Mouse (Mus musculus): Measurements from ENCODE around the gene Chd2. TPM values are rescaled to one million over a fixed set of nuclear protein-coding genes. Genes with fewer than 3 reads are reported as not detected.

Chd2 gene
- polyA plus RNA-seq, 1 experiment from 2014 or later = 26.2 TPM

DNA sequence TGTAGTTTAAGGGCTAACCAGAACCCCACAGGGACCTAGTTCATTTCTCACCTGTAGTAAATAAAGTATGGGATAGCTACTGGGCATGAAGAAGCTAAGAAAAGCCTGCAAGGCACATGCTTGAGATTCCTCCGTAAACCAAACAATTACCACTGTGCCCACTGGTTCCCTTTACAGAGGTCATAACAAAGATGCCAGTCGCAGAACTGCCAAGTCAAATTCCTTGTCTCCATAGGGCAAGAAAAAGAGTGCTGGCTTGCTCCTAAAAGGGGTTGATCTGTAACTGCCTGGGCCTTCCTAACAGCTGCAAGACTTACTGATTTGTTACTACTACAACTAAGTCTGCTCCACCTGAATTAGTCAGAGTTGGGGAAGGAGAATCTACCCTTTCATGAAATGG is 32.9 kb downstream of the Chd2 start:
- Histone ChIP-seq H3K9me3 (replicated peaks) (no peaks in the 10 kb centered on the region), H3K9ac (no peak overlapping the region), H3K36me3 (peaks cover 100% of the 10 kb centered on the region), H3K27me3 (replicated peaks) (no peaks in the 10 kb centered on the region), H3K4me3 (no peak overlapping the region), H3K4me1 (no peaks in the 10 kb centered on the region), H3K27ac (no peak overlapping the region), H3K4me2 (no peak overlapping the region)
- 87% methylated on average over 2 of the region's 2 CpGs for WGBS (ENCODE audit: insufficient replicate concordance)
- ATAC-seq = no peak

DNA sequence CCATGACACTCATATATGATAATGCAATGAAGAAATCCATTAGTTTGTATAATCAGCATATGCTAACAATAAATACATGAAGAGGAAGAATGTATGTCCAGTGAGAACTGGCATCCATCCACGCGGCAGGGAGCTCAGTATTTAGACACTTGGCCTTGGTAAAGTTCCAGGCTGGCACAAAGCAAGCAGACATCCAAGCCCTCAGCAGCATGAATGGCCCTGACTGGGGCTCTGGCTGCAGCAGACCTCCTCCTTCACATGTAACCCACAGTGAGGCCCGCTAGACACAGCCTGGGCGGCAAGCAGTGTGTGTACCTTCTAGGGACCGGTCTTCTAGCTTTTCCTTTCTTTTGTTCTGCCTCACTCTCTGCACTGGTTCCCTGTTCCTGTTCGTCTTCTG is 34.1 kb downstream of the Chd2 start:
- H3K4me1 ChIP-seq = no peaks in the 10 kb centered on the region
- H3K9ac ChIP-seq = no peak overlapping the region
- no peaks in the 10 kb centered on the region for H3K27me3 ChIP-seq (replicated peaks)
- no peaks in the 10 kb centered on the region for H3K9me3 ChIP-seq (replicated peaks)
- H3K4me3 ChIP-seq = no peak overlapping the region
- WGBS (ENCODE audit: insufficient replicate concordance) = 94% methylated on average over 6 of the region's 6 CpGs
- H3K36me3 ChIP-seq = peaks cover 98% of the 10 kb centered on the region
- no peak overlapping the region for H3K4me2 ChIP-seq
- no peak overlapping the region for H3K27ac ChIP-seq
- no peak for ATAC-seq

DNA sequence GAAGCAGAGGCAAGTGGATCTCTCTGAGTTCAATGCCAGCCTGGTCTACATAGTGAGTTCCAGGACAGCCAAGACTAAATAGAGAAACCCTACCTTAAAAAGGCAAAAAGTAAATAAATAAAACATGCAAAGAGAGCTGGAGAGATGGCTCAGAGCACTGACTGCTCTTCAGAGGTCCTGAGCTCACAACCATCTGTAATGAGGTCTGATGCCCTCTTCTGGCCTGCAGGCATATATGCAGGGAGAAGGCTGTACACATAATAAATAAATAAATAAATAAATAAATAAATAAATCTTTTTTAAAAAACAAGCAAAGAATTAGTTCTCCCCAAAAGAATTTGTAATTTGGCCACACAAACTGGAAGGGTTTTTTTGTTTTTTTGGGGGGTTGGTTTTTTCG is 34.8 kb downstream of the Chd2 start:
- ATAC-seq = no peak
- Histone ChIP-seq H3K4me3 (no peak overlapping the region), H3K4me2 (no peak overlapping the region), H3K27ac (no peak overlapping the region), H3K27me3 (replicated peaks) (no peaks in the 10 kb centered on the region), H3K9ac (no peak overlapping the region), H3K9me3 (replicated peaks) (no peaks in the 10 kb centered on the region), H3K4me1 (no peaks in the 10 kb centered on the region), H3K36me3 (peaks cover 98% of the 10 kb centered on the region)
- 90% methylated on average over 1 of the region's 1 CpGs for WGBS (ENCODE audit: insufficient replicate concordance)

DNA sequence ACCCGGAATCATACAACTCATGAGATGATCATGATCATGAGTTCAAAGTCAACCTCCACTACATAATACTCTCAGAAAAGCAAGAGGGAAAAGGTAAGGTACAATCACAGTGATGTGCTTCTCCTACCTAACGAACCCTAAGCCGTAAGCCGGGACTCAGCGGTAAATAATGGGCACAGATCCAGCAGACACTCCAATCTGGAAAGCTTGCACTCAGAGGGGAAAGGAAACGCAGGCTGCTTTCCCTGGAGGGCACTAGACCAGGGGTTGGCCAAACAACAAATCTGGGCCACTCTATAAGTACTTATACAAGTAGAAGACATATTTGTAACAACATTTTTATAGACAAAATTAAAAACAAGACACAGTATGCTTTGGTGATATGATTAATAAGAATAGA is 36.4 kb downstream of the Chd2 start:
- H3K27me3 ChIP-seq (replicated peaks) = no peaks in the 10 kb centered on the region
- H3K36me3 ChIP-seq = peaks cover 98% of the 10 kb centered on the region
- H3K4me3 ChIP-seq = no peak overlapping the region
- no peaks in the 10 kb centered on the region for H3K4me1 ChIP-seq
- no peak for ATAC-seq
- no peak overlapping the region for H3K4me2 ChIP-seq
- no peak overlapping the region for H3K9ac ChIP-seq
- H3K9me3 ChIP-seq (replicated peaks) = no peaks in the 10 kb centered on the region
- no peak overlapping the region for H3K27ac ChIP-seq
- 92% methylated on average over 6 of the region's 6 CpGs for WGBS (ENCODE audit: insufficient replicate concordance)

DNA sequence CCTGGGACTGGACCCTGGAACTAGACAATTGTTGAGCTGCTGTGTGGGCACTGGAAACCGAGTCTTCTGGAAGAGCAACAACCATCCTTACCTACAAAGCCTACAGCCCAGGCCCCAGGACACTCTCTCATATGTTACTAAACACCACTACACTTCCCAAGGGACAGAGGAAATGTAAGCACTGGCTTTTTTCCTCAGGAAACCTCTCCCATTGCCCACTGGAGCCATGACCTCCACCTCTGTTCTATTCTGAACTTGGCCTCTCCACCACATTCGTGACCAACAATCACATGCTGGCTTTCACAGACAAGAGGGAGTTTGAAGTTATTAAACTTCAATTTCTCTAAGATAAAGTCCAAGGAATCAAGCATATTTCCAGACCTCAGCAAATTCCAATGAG is 43.4 kb downstream of the Chd2 start:
- H3K27me3 ChIP-seq (replicated peaks) = no peaks in the 10 kb centered on the region
- 85% methylated on average over 2 of the region's 2 CpGs for WGBS (ENCODE audit: insufficient replicate concordance)
- ATAC-seq = no peak

DNA sequence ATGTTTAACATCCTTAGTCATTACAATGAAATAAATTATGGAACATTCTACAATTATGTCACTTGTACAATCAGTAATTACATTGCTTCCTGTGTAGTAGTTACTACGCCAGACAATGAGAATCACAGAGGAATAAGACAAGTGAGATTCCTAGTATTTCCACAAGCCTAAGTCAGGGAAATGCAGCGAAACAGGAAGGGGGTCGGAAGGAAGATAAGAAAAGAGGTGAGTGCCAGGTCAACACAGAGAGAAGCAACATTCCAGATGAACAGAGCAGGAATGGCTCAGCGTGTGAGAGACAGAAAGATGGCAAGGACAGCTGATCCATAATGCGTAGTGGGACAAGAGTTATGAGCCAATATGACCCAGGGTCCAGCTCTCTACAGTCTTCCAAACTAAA is 52.4 kb downstream of the Chd2 start:
- 77% methylated on average over 5 of the region's 5 CpGs for WGBS (ENCODE audit: insufficient replicate concordance)
- no peaks in the 10 kb centered on the region for H3K27me3 ChIP-seq (replicated peaks)
- H3K36me3 ChIP-seq = peaks cover 94% of the 10 kb centered on the region
- no peak overlapping the region for H3K4me2 ChIP-seq
- no peak for ATAC-seq
- no peak overlapping the region for H3K4me3 ChIP-seq
- H3K27ac ChIP-seq = no peak overlapping the region
- H3K9me3 ChIP-seq (replicated peaks) = no peaks in the 10 kb centered on the region
- H3K9ac ChIP-seq = no peak overlapping the region
- no peaks in the 10 kb centered on the region for H3K4me1 ChIP-seq

More for the DNA sequence above, 43.4 kb downstream of the Chd2 start:
- Histone ChIP-seq H3K9me3 (replicated peaks) (no peaks in the 10 kb centered on the region), H3K4me2 (no peak overlapping the region), H3K4me3 (no peak overlapping the region), H3K36me3 (peaks cover 98% of the 10 kb centered on the region), H3K27ac (no peak overlapping the region), H3K9ac (no peak overlapping the region), H3K4me1 (no peaks in the 10 kb centered on the region)

DNA sequence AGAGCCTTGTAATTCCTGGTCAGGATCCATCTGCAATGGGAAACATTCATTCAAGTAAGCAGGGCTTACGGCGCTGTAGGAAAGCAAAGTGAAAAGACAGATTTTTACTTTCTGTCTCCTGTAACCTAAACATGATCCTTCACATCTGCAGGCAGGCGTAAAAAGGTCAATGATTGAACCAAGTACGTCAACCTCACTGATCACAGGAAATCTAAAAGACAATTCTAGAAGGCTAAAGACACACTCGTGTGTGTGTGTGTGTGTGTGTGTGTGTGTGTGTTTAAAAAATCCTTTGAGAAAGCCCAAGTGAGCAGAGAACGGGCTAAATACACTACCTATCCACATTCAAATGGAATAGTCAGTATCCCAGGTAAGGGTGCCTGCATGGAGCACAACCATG is 60.5 kb downstream of the Chd2 start:
- Histone ChIP-seq H3K4me2 (no peak overlapping the region), H3K9me3 (replicated peaks) (no peaks in the 10 kb centered on the region), H3K36me3 (peaks cover 94% of the 10 kb centered on the region)

DNA sequence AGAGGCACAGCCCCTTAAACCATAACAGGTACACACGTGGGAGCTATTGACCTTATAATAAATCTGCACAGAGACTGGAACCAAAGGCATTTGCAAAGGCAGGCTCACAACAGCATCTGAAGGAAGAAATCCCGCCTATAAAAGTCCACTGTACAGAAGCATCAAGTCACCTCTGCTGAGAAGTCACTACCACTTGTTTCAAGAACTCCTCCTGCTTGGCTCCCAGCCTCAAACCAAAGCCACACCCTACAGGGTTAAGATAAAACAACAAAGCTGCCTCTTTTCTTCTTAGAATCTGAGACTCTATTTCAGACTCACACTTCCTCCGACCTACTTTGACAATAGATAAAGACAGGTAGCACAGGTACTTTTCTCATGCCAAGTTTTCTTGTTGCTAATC is 62.1 kb downstream of the Chd2 start:
- no peak overlapping the region for H3K4me3 ChIP-seq
- WGBS (ENCODE audit: insufficient replicate concordance) = 64% methylated on average over 3 of the region's 3 CpGs
- H3K36me3 ChIP-seq = peaks cover 96% of the 10 kb centered on the region
- H3K4me2 ChIP-seq = no peak overlapping the region
- H3K27me3 ChIP-seq (replicated peaks) = no peaks in the 10 kb centered on the region
- H3K27ac ChIP-seq = no peak overlapping the region
- H3K4me1 ChIP-seq = peaks cover 7% of the 10 kb centered on the region; the same call in 1 of the 2 replicates
- H3K9ac ChIP-seq = no peak overlapping the region
- no peak for ATAC-seq
- H3K9me3 ChIP-seq (replicated peaks) = no peaks in the 10 kb centered on the region

More for the DNA sequence above, 60.5 kb downstream of the Chd2 start:
- ATAC-seq = no peak
- 87% methylated on average over 6 of the region's 6 CpGs for WGBS (ENCODE audit: insufficient replicate concordance)
- H3K9ac ChIP-seq = no peak overlapping the region
- H3K4me3 ChIP-seq = no peak overlapping the region
- H3K4me1 ChIP-seq = peaks cover 7% of the 10 kb centered on the region; the same call in 1 of the 2 replicates
- no peak overlapping the region for H3K27ac ChIP-seq
- no peaks in the 10 kb centered on the region for H3K27me3 ChIP-seq (replicated peaks)

DNA sequence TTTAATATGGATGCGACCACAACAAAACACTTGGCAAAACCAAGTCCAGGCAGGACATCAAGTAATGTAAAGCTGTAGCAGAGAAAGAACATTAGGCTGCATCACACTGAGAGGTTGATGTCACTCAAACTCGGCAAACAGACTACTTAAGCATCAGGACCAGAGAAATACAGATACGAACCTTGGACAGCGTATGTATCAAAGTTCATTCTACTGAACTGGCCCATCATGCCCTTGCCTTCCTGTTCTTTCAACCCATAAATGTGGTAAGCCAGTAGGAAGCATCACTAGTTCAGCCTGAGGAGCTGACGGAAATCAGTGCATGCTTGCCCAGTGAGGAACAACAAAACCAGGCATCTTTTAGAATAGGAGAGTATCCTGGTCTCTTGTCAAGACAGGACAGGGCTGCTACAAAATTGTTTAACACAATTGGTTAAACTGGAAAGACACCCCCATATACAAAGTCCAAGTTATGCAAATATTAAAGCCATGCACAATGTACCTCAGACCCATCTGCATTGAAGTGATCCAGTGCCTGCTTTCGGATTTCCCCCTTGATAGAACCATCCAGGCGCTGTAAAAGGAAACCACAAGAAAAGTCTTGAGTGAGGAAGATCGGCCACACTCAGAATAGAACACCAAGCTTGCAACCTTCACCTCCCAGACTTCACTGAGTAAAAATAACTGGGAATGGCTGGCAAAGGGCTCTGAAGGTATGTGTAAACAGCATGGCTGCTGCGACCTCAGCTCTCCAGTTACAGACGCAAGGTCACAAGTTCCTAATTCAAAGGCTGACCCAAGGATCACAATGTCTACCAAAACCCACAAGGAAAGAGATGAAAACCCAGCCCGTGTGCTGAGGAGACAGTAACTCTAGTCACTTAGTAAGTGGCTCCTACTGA is 63.2 kb downstream of the Chd2 start:
- WGBS (ENCODE audit: insufficient replicate concordance) = 82% methylated on average over 11 of the region's 11 CpGs
- Histone ChIP-seq H3K9me3 (replicated peaks) (no peaks in the 10 kb centered on the region), H3K27ac (no peak overlapping the region), H3K4me2 (no peak overlapping the region), H3K9ac (no peak overlapping the region), H3K4me3 (no peak overlapping the region), H3K4me1 (peaks cover 7% of the 10 kb centered on the region; the same call in 1 of the 2 replicates), H3K36me3 (peaks cover 98% of the 10 kb centered on the region), H3K27me3 (replicated peaks) (no peaks in the 10 kb centered on the region)
- ATAC-seq = no peak

DNA sequence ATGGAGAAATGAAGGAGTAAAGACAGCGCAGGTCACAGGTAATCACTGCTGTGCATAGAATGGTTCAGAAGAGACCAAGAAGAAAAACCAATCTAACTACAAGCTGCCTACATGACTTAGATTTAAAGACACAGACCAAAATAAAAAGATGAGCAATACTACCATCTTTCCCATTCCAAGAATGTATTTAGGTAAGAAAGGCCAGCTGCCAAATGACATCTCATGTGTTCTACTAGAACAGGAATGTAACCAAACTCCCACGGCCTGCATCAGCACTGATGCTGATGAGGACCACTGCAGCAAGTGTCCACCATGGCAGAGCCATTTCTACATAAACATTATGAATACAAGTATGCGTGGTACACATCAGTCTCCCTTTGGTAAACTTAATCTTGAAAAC is 73.9 kb downstream of the Chd2 start:
- 91% methylated on average over 3 of the region's 3 CpGs for WGBS (ENCODE audit: insufficient replicate concordance)
- Histone ChIP-seq H3K9me3 (replicated peaks) (no peaks in the 10 kb centered on the region), H3K4me3 (no peak overlapping the region), H3K27me3 (replicated peaks) (no peaks in the 10 kb centered on the region), H3K4me1 (no peaks in the 10 kb centered on the region), H3K9ac (no peak overlapping the region), H3K27ac (no peak overlapping the region), H3K36me3 (peaks cover 95% of the 10 kb centered on the region), H3K4me2 (no peak overlapping the region)
- no peak for ATAC-seq

DNA sequence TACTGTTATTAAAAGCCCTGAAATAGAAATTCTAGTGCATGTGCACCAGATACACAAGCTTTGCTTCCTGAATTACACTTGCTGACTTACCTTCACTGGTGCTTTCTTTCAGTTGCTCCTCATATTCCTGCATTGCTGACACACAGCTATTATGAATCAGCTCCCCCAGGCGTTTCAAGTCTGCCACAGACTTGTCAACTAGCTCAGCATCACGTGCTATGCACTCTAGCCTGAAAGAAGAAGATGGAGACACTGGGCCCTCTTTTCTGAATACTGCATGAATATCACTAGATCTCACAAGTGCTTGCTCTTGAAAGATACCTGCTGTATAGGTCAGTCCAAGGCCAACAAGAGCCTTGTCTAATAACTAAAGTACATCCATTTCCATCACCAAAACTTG is 78.1 kb downstream of the Chd2 start:
- Histone ChIP-seq H3K9ac (no peak overlapping the region), H3K4me3 (no peak overlapping the region), H3K27me3 (replicated peaks) (no peaks in the 10 kb centered on the region), H3K4me1 (no peaks in the 10 kb centered on the region), H3K27ac (no peak overlapping the region), H3K36me3 (peaks cover 96% of the 10 kb centered on the region), H3K9me3 (replicated peaks) (no peaks in the 10 kb centered on the region), H3K4me2 (no peak overlapping the region)
- ATAC-seq = no peak
- WGBS (ENCODE audit: insufficient replicate concordance) = 89% methylated on average over 2 of the region's 2 CpGs

DNA sequence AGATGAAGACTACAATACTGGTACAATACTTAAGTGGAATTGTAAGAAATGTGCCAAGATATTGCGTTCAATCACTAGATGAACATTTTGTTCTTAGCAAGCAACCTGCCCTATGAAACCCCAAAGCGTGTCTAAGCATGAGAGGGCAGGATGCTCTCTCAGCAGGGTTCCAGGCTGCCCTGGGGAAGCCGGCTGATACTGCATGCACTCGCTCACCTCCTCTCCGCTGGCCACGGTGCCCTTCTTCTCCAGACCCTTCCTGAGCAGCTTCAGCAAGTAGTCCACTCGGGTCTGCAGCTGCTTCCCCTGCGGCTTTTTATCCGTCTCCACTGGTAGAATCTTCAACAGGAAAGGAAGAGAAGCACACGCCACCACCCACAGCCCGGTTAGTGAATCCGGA is 87.5 kb downstream of the Chd2 start:
- WGBS (ENCODE audit: insufficient replicate concordance) = 84% methylated on average over 12 of the region's 12 CpGs
- peaks cover 96% of the 10 kb centered on the region for H3K36me3 ChIP-seq
- H3K27me3 ChIP-seq (replicated peaks) = no peaks in the 10 kb centered on the region
- no peak overlapping the region for H3K4me3 ChIP-seq
- H3K27ac ChIP-seq = no peak overlapping the region
- no peaks in the 10 kb centered on the region for H3K9me3 ChIP-seq (replicated peaks)
- H3K9ac ChIP-seq = no peak overlapping the region
- H3K4me2 ChIP-seq = no peak overlapping the region
- no peak for ATAC-seq
- H3K4me1 ChIP-seq = no peaks in the 10 kb centered on the region
